Mouse (Mus musculus) urinary bladder, postnatal 4 days (tissue): ENCODE results near the gene Gpr27.
A peak's percentile ranks its signal among the peaks of the same experiment; 100 is the strongest.

Source experiments
- DNase-seq, 2 experiments: peaks; one replicate each; pipeline ENCODE4 v3.0.0; 2021 to 2022; ENCODE audit warnings: low spot score in 2 of 2

Gene Gpr27

DNA sequence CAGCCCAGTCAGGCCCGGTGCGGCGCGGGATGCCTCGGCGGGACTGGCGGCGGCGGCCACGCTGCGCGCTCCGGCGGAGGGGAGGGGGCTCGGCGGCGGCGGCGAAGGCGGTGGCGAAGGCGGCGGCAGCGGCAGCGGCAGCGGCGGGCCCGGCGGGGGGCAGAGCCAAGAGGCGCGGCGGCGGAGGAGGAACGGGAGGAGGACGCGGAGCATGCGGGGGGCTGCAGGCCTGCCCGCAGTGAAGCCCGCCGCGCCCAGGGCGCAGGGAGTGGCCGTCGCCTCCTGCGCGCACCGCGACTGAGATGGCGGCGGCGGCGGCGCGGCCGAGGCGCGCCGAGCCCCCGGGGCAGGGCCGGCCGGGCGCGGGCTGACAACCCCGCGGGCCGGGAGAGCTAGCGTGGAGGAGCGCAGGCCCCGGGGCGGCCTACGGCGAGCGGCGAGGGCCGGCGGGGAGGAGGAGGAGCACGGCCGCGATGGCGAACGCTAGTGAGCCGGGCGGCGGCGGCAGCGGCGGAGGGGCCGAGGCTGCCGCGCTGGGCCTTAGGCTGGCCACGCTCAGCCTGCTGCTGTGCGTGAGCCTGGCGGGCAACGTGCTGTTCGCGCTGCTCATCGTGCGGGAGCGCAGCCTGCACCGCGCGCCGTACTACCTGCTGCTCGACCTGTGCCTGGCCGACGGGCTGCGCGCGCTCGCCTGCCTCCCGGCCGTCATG is at the start of gene Gpr27:
Gene Gpr27, plus strand, starts transcription at position 474 of the 710 bp plus-strand sequence.
- DNase-seq, result peak; percentile 39 to 64

GRCm38 (mm10) chr6:99643439-99644199 is 48.9 kb upstream of the Gpr27 start:
- peak in 1 of 2 experiments; percentile 67 for DNase-seq

DNA sequence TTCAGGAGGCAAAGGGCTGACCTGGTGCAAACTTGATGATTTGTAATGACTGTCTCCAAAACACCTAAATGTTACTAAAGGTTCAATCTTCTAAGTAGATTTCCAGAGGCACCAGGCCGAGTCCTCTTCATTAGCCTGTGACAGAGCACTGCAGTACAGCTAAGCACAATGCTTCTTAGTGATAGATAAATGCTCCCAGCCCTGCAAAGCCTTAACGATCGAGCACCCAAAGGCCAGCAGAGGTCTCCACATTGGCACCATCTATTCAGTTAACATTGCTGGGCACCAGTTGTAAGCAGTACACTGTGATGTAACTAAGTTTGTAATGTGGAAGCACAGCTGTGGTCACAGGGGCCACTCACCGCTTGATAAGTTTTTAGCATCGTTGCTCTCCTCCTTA is 48.1 kb upstream of the Gpr27 start:
- DNase-seq, result no peak

DNA sequence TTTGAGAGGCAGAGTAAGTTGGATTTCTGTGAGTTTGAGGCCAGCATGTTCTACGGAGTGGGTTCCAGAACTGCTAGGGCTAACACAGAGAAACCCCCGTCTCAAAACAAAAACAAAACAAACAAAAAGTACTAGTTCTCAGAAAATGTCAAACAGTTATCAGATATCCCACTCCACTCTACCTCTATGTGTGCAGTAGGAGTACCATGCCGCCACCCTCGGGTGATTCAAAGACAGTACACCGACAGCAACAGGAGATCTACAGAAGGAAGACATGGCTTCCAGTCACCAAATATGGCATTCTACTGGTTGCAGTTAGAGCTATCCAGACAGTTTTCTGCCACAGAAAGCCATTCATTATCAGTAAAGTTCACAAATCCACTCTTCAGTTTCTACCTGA is 47.6 kb upstream of the Gpr27 start:
- DNase-seq, result no peak

GRCm38 (mm10) chr6:99646344-99646743 is 46.1 kb upstream of the Gpr27 start:
- DNase-seq, result no peak

GRCm38 (mm10) chr6:99649307-99649706 is 43.2 kb upstream of the Gpr27 start:
- no peak for DNase-seq

DNA sequence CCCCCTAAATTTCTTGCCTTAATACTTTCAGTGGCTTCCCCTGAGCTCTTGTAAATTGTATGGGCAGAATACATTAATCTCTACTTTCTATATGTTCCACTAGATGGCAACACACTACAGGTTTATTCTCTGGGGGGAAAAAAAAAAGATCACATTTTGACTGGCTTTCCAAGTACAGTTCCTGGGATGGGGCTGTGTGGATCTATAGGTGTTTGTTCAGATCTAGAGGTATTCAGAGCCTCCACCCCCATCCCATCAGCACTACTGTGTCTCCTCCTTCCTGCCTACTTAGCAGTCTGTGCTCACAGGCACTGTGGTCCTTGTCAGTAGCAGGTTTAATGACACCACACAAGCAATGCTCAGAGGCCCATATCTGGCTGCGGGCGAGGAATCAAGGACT is 40.1 kb upstream of the Gpr27 start:
- no peak for DNase-seq

- DNase-seq, result no peak
These were observed 38.1 kb upstream of the Gpr27 start for GRCm38 (mm10) chr6:99654343-99654742.

DNA sequence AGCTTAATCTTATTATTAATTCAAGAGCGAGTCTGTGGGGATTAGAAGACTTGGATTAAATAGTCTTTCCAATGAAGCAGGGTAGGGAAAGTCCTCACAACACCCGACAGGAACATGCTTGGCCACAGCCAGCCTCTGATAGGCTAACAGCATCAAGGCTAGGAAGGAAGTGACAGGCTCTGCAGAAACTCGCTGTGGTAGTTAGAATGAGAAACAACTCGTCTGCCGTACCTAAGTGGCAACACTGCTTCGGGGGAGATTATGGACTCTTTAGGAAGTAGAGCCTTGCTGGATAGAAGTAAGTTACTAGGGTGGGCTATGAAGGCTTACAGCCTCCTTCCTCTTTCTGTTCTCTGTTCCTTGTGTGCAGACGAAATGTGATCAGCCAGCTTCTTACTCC is 37.0 kb upstream of the Gpr27 start:
- DNase-seq, result no peak

- no peak for DNase-seq
These were observed 36.4 kb upstream of the Gpr27 start for GRCm38 (mm10) chr6:99656088-99656487.

DNA sequence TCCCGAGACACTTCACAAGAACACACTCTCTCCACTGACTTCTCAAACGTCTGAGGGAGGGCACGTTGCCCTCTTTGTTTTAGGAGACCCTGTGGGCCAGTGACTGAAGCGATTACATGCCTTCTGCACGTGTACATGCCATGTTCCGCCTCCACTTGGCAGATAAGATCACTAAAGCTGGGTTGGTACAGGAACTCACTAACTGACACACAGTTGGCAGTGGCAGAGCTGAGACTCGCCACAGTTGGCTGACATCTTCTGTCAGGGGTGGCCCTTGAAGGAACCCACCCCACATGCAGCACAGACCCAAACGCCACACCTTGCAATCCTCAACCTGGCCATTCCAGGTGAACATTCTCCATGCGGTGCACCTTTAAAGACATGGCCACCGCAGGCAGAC is 33.9 kb upstream of the Gpr27 start:
- DNase-seq, result no peak

GRCm38 (mm10) chr6:99660443-99660842 is 32.0 kb upstream of the Gpr27 start:
- DNase-seq, result no peak

- no peak for DNase-seq
These were observed 29.2 kb upstream of the Gpr27 start for GRCm38 (mm10) chr6:99663232-99663631.

DNA sequence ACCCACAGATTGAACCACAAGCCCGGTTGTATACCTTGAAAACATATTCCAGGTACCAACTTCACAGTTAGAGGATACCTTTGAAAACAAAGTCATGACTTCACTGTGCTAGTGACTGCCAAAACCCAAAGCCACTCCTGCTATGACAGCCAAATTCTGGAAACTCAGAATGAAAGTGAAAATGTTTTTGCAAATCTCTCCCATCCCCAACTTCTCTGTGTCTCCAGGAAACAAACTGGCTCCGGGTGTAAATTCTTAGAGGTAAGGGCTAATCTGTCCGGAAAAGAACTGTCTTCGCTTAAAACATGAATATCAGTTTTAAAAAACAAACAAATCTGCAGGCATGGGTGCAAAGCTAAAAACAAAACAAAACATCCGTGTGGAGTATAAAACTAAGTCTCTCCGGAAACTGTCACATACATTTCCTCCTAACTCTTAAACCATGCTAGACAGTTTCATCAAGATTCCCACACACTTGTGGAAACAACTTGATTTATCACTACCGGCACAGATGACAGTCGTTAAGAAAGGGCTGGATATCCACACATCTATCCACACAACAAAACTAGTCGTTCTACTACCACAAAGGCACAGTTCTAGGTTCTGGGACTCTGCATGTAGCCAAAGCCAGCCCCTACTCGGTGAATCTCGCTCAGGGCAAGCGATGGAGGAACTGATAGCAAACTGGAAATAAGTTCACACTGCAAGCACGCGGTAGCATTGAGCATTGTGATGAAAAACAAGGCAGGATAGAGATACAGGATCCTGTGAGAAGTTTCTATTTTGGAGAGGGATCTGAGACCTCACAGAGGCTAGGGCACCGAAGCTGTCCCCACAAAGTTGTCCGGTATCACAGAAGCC is 26.8 kb upstream of the Gpr27 start:
- no peak for DNase-seq

GRCm38 (mm10) chr6:99666318-99667171 is 25.9 kb upstream of the Gpr27 start, which contains the start of the genes Eif4e3 and Gm20696:
Gene Eif4e3 (minus strand): TSS chr6:99666771.
Gene Gm20696 (minus strand): TSS chr6:99666797.
- DNase-seq, result peak; percentile 42 to 66

- no peak for DNase-seq
These were observed 25.2 kb upstream of the Gpr27 start for GRCm38 (mm10) chr6:99667290-99667689.

DNA sequence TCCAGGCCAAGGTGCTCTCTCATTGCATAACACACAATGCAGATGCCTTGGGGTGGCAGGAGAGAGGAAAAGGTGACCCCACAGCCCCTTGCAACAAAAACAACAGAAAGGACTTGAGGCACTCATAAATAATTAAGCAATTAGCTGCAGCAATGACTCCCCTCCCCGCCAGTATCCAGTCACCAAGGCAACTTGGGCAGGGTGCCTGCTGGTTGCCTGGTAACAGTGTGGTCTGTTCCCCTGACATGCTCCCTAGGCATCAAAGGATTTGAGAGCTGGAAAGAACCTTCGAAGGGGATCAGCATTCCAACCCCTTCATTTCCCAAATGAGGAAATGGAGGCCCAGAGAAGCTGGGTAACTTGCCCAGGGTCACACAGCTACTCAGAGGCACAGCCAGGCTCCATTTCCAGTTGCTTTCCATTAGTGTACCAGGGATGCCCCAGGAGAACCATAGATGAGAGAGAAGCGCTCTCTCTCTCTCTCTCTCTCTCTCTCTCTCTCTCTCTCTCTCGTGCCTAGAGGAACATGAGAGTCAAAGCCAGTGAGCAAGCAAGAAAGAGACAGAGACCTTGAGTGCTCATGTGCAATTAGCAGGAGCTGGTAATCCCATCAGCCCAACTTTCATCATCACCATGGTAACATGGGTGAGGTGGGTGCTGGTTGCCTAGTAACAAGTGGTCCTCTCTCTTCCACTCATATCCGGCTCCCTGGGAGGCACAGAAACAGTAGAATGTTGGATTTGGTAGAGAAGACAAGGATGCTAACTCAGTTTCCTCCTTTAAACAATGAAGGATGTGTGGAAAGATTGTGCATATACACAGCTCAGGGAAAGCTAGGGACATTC is 22.8 kb upstream of the Gpr27 start:
- no peak for DNase-seq

DNA sequence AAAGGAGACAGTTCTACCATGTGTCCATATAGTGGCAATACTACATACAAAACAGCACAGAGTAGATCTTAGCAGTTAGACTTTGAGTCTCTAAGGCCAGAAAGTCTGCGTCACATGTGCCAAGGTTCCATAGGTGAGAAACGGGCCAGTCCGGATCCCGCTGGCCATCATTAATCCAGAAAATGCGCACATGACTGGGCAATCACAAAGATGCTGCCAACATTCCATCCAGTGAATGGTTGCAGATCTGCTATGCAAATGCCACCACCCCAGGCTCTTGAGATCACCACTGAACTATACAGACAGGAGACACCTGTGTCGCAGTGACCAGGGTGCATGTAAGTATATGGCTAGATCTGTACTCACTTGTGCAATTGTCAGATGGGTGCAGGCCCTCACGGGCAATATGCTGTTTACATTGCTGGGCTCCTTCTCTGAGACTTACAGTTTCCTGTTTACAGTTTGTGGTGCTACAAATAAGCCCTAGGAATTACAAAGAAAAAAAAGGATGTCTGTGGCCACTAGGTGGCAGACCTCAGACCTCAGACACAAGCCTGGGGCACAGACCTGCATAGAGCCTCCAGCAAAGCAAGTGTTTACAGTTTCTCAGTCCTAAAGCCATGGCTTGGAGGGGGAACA is 21.9 kb upstream of the Gpr27 start:
- DNase-seq, result peak in 1 of 2 experiments; percentile 32

GRCm38 (mm10) chr6:99671768-99672167 is 20.7 kb upstream of the Gpr27 start:
- DNase-seq, result no peak

- DNase-seq, result no peak
These were observed 18.0 kb upstream of the Gpr27 start for GRCm38 (mm10) chr6:99674482-99674881.
